Mouse (Mus musculus) 3134 (cell line): Measurements from ENCODE around the gene Gmeb1.

Experiments used
- DNase-seq: peaks from one replicate; pipeline ENCODE4 v3.0.0-alpha.2; 2011; ENCODE audit warnings: low spot score; ENCODE audit not compliant: insufficient read length; ENCODE audit errors: extremely low read depth

Gmeb1 gene

DNA sequence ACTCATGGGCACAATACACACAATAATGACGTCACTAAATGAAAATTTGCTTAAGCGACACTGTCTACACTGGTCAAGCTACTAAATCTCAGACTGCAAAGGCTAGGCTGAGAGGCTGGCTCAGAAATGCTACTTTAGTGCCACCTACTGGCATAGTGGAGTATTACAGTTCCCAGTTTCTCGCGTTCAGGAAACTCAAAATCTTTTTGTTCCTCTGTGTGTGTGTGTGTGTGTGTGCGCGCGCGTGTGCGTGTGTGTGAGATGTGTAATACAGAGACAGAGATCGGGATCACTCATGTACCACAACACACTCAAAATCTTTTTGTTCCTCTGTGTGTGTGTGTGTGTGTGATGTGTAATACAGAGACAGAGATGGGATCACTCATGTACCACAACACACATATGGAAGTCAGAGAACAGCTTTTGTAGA, 82.8 kb downstream of the Gmeb1 start:
- DNase-seq, result peak; percentile 22

DNA sequence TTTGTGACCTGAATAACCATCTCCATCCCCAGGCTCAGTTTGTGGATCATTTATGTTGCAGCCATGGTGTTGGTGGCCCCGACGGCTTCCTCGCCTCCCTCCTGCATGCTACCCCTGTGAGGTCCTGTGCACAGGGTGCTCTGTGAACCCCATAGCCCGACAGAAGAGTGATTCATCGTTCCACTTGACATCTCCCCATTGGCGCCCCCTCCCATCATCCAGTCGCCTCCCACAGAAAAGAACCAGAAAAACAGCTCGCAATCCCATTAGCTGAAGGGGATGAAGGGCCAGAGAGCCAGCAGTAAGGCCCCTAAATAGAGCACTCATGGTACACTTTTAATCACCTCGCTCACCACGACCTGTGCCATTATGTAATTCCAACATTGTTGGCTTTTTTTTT, 84.9 kb downstream of the Gmeb1 start:
- no peak for DNase-seq
